In genomic region chr14:33808593-33809265, GRCm38 (mm10) we compare ENCODE assay signal across 8 mouse cellular contexts.
A peak's percentile ranks its signal among the peaks of the same experiment; 100 is the strongest.
DNase-seq lines count a peak whose midpoint lies in the region; ATAC-seq lines count a peak whose summit lies in the region.

No protein-coding gene starts in this region.

- peak; percentile 24 for DNase-seq in urinary bladder, postnatal 14 days (ENCODE audit: low spot score)
- no peak for DNase-seq in urinary bladder, postnatal 10 days (ENCODE audit: low spot score)
- DNase-seq in heart, postnatal 25 days (ENCODE audit: low spot score), result peak; percentile 54
- DNase-seq in liver, result peak; percentile 40
- no peak for DNase-seq in frontal cortex, postnatal 25 days (ENCODE audit: low spot score in 2 of 2)
- no peak for DNase-seq in spleen, adult 12 weeks (ENCODE audit: low spot score)
- no peak for DNase-seq in natural killer cell, adult 2 months (ENCODE audit: low spot score in 2 of 2)

- no peak for ATAC-seq in megakaryocyte, adult 5-6 weeks (ENCODE audit: poor library complexity, severe bottlenecking)

- intact Hi-C loops in heart, postnatal 25 days (cut with DNase I), result loop anchor here (5.0 kb wide), 1 partner anchor 111 kb away; no protein-coding TSS in a partner anchor

Comparison
In these comparisons a context has a peak if more than half of its experiments do, and no peak if none do; other contexts are left out.
1. DNase-seq: peak in urinary bladder, postnatal 14 days (single experiment), heart, postnatal 25 days (single experiment) and liver (single experiment); none in urinary bladder, postnatal 10 days (single experiment), frontal cortex, postnatal 25 days (0 of 2), spleen, adult 12 weeks (single experiment) and natural killer cell, adult 2 months (0 of 2).